Mouse (Mus musculus): ENCODE data around the gene Zfyve9.

Zfyve9 gene

DNA sequence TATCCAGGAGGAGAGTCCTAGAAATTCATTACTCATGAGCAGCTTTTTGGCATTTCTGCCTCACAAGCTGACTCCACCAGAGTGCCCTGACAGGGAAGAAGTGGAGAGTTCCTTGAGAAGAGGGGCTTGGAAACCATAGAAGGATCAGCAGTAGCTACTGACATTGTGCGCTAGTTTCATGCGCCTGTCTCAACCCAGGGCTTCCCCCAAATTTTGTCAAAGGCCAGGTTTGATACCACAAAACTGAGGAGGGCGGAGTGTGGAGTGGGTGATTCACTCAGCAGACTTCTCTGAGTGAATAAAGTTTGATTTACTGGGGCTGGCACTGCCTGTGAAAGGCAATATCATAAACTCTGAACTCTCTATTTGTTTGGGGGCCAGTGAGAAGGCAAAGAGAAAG, 171.9 kb downstream of the Zfyve9 start:
- no peak for DNase-seq (ENCODE audit: low read depth)

DNA sequence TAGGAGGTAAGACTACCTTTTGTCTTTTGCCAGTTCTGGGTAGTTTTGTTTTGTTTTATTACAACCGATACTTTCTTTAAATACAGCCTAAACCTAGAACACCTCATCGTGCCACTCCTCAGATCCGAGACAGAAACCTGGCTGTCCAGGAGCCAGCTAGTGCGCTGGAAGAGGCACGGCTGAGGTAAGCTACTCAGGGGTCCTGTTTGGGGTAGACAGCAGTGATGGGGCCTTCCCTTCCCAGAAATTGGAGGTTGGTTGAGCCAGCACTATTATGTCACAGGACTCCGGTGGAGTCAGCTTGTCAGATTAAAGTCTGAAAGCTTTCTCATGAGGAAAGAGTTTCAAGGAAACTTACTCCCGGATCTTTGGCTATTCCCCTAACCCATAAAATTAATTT, 178.7 kb downstream of the Zfyve9 start:
- DNase-seq (ENCODE audit: low read depth) = no peak

DNA sequence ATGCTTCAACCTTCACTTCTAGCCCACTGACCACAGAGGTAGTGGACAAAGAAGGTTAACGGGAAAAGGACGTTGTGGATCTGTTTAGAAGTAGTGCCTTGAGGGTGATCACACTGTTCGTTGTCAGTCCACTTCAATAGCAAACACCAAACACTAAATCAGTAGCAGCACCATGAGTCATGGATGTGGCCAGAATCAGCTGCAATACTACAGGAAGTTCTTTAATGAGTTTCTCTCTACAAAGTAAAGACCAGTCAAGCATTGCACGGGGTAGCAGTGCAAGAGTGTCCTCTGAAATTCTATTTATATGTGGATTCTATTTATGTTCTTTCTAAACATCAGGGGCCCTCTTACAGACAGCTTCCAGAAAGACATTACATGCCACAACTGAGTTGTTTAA, 182.3 kb downstream of the Zfyve9 start:
- DNase-seq (ENCODE audit: low read depth) = peak; percentile 68

DNA sequence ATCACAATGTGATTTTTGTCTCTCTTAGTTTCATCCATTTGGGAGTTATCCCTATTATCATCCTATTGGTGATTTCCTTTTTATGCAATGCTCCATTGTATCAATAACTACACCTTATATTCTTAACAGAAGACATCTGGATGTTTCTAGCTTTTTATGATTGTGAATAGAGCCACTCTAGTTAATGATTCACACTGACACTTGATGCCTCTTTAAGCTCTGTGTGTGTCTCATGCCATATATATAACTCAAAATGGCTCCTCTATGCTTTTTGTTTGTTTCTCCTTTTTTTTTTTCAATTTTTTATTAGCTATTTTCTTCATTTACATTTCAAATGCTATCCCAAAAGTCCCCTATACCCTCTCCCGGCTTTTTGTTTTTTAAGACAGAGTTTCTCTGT, 184.8 kb downstream of the Zfyve9 start:
- DNase-seq (ENCODE audit: low read depth) = no peak

DNA sequence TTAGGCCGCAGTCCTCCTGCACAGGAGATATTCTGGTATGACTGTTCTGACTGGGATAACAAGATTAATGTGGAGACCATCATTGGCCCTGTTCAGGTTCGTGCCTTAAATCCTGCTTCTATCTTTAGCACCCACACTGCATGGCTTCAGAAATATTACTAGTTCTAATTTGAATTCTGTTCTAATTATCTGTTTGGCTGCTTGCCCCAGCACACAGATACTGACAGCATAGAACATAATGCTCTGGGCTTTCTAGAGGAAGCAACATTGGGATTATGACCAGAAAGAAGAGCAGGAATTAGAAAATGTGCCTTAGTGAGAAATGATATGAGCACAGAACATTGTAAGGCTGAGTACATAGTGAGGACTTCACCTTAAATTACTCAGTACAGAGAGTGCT, 187.2 kb downstream of the Zfyve9 start:
- DNase-seq (ENCODE audit: low read depth) = no peak

Data from 416B (cell line).